Mouse (Mus musculus) liver, embryonic 15.5 days (tissue): ENCODE data around the gene Gm3448. TPM values are rescaled to one million over a fixed set of nuclear protein-coding genes. Genes with fewer than 3 reads are reported as not detected.
A peak's percentile ranks its signal among the peaks of the same experiment; 100 is the strongest.
"Not testable (repeated sequence)": the region's sequence is repeated elsewhere in the genome, so short reads cannot be mapped to it uniquely, and the experiment has no call there.

Experiments used
- ATAC-seq: fragments of 200-750 bp; cut with Nextera tagmentation; 2 replicates; pipeline ENCODE4 v1.8.0; 2017; ENCODE audit warnings: moderate number of reproducible peaks, mild to moderate bottlenecking, moderate library complexity; ENCODE audit not compliant: insufficient read depth
- H3K27ac ChIP-seq: fragments of 300-500 bp; sonication (generic); replicated peaks from 2 replicates; pipeline ENCODE4 v1.5.1; 2015; ENCODE audit warnings: mild to moderate bottlenecking, inconsistent platforms
- H3K27me3 ChIP-seq: fragments of 300-500 bp; sonication (generic); 2 replicates; pipeline ENCODE4 v1.6.1; 2015; ENCODE audit warnings: mild to moderate bottlenecking, inconsistent platforms
- H3K36me3 ChIP-seq: fragments of 300-500 bp; sonication (generic); replicated peaks from 2 replicates; pipeline ENCODE4 v1.6.1; 2015; ENCODE audit warnings: moderate library complexity, mild to moderate bottlenecking, inconsistent platforms
- H3K4me1 ChIP-seq: fragments of 300-500 bp; sonication (generic); replicated peaks from 2 replicates; pipeline ENCODE4 v1.6.1; 2015; ENCODE audit warnings: inconsistent platforms
- H3K4me2 ChIP-seq: fragments of 300-500 bp; sonication (generic); 2 replicates; pipeline ENCODE4 v1.6.1; 2015; ENCODE audit warnings: moderate library complexity, mild to moderate bottlenecking, inconsistent platforms
- H3K4me3 ChIP-seq: fragments of 300-500 bp; sonication (generic); replicated peaks from 2 replicates; pipeline ENCODE4 v1.5.1; 2015; ENCODE audit warnings: mild to moderate bottlenecking, inconsistent platforms
- H3K9ac ChIP-seq: fragments of 300-500 bp; sonication (generic); 2 replicates; pipeline ENCODE4 v1.6.1; 2015; ENCODE audit warnings: moderate library complexity, mild to moderate bottlenecking, inconsistent platforms
- H3K9me3 ChIP-seq: fragments of 300-500 bp; sonication (generic); replicated peaks from 2 replicates; pipeline ENCODE4 v1.6.1; 2016; ENCODE audit warnings: inconsistent platforms
- WGBS: fragments of 180-500 bp; shearing (Covaris S2); methylation state at CpG from one replicate; pipeline ENCODE4 v1.1.7; 2015; ENCODE audit warnings: mixed read lengths; ENCODE audit not compliant: insufficient replicate concordance; 5-methylcytosine and 5-hydroxymethylcytosine counted together
- polyA plus RNA-seq: library from polyadenylated mRNA; unstranded; fragments of >200 nt; fragmentation: Nextera tagmentation; extraction: Ambion mirVana; gene quantifications from 2 replicates; pipeline ENCODE4 v1.2.1, GENCODE M21; 2015

The Gm3448 gene
- polyA plus RNA-seq, 1 experiment from 2014 or later, result 1.8 TPM

- H3K9me3 ChIP-seq, H3K27me3 ChIP-seq: not testable (repeated sequence)
- ATAC-seq, result peak; percentile 80
Measured at GRCm38 (mm10) chr17:15031414-15031813, 9.9 kb downstream of the Gm3448 start.

DNA sequence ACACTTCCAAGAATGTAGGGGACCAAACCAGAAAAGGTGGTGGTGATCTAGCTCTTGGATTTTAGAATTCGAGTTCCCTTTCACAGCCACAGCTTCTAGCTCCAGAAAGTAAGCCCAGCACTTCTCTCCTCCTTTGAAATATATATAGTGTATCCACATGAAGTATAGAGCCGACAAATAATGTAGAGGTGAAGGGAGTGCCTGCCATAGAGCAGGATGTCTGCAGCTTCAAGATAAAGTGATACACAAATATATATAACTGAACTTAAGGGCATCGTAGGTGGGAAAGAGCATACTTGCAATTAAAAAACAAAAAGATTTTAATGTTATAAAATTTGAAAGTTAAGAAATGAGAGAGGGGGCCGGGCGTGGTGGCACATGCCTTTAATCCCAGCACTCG is 15.8 kb downstream of the Gm3448 start:
- WGBS, result no CpG with 5 or more reads among the region's 6 CpGs
- not testable (repeated sequence) for H3K36me3 ChIP-seq, H3K9me3 ChIP-seq, H3K27me3 ChIP-seq, H3K9ac ChIP-seq, H3K4me1 ChIP-seq, H3K4me2 ChIP-seq, H3K4me3 ChIP-seq, ATAC-seq, H3K27ac ChIP-seq

More at GRCm38 (mm10) chr17:15031414-15031813, 9.9 kb downstream of the Gm3448 start:
- H3K36me3 ChIP-seq, H3K4me3 ChIP-seq, H3K27ac ChIP-seq, H3K4me2 ChIP-seq, H3K4me1 ChIP-seq, H3K9ac ChIP-seq: not testable (repeated sequence)
- no CpG with 5 or more reads among the region's 4 CpGs for WGBS

DNA sequence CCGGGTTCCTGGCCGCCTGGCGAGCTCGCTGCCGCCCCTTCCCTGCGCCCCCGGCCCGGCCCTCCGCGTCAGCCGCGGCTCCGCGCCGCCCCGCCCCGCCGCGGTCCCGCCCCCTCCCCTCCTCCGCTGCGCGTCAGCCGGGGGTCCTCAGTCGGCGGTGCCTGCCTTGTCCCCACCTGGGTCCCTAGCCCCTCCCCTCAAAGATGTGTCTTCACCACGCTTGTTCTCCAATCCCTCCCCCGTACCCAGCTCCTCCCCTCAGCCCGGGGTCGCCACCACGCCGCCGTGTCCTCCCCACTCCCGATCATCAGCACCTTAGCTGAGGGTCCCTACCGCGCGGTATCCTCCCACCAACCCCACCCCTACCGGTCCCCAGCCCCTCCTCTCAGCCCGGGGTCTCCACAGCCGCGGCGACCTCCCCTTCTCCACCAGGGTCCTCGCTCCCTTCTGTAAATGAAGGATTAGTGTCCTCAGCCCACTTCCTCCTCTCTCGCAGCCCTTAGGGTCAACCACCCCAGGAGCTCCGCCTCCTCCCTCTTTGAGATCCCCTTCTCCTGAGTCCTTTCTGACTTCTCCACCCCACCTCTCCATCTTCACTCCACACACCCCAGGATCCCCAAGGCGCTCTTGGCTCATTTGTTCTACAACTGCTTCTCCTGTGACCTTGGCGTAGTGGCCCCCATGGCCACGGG is 16.7 kb downstream of the Gm3448 start:
- H3K36me3 ChIP-seq, H3K9ac ChIP-seq, H3K4me3 ChIP-seq, H3K4me2 ChIP-seq, H3K9me3 ChIP-seq, H3K4me1 ChIP-seq, H3K27me3 ChIP-seq, H3K27ac ChIP-seq: not testable (repeated sequence)
- WGBS, result no CpG with 5 or more reads among the region's 48 CpGs
- ATAC-seq, result peak; percentile 53

DNA sequence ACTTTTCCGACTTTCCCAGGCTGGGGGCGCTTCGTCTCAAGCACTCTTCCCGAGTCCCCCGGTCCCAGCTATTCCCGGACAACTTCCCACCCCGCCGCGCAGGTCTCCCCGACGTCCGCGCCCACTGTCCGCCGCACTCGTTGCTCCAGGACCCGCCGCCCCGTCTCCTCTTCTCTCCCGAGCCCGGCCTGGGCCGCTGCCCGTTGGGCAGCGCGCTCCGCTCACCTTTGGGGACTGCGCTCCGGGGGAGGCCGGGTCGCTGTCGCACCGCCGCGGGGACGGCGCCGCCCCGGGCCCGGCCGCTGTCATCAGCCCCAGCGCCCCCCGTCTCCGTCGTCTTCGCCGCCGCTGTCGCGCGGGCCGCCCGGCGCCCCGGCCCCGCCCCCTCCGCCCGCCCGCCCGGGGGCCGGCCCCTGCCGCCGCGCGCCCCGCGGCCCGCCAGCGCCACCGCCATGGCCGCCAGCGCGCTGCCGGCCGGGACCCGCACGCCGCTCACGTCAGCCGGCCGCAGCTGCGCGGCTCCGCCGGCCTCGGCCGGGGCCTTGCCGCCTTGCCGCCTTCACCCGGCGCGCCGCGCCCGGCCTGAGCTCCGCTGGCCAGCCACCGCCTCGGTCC is 17.4 kb downstream of the Gm3448 start:
- not testable (repeated sequence) for H3K9me3 ChIP-seq, H3K36me3 ChIP-seq, H3K4me3 ChIP-seq, H3K4me1 ChIP-seq, H3K9ac ChIP-seq, H3K27me3 ChIP-seq, H3K27ac ChIP-seq, H3K4me2 ChIP-seq
- no CpG with 5 or more reads among the region's 97 CpGs for WGBS
- peak; percentile 75 for ATAC-seq

- WGBS, result 85% methylated on average over 3 of the region's 3 CpGs
- H3K9ac ChIP-seq, H3K36me3 ChIP-seq, H3K27me3 ChIP-seq, ATAC-seq, H3K9me3 ChIP-seq, H3K4me3 ChIP-seq, H3K4me1 ChIP-seq: not testable (repeated sequence)
- Histone ChIP-seq H3K27ac (peak overlapping the region; percentile 74), H3K4me2 (peak overlapping the region; percentile 42)
Measured at GRCm38 (mm10) chr17:15021503-15022220, 19.7 kb downstream of the Gm3448 start.

DNA sequence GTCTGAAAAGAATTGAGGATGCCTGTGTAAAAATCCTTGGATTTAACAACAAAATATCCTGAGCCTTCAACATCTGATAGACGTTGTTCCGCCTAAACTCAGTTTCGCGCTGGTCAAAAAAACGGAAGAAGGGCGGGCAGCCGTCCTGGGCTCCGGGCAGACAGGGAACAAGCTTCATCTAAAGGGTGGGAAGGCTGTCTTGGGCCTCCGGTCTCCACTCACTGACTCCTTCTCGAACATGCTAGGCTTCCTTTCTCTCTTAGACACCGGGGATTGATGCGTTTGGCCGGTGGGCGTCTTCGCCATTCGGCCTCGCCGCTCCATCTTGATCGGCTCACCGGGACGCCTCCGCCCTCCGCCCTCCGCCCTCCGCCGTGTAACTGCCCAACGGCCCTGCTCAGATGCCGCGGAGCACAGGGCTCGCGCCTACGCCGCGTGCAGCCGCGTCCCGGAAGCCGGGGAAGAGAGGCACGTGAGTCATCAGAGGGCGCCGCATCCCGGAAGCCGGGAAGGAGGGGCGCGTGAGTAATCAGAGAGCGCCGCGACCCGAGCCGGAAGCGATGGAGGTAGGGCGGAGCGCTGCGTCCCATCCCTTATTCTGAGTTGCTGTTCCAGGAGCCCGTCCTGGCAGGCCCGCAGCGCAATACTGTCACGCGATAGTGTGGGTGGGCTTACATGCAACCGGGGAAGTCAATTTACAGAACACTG is 31.5 kb downstream of the Gm3448 start, which contains the start of gene Gm3435:
Gene Gm3435, plus strand, starts transcription at position 471 of the 708 bp plus-strand sequence.
- H3K27me3 ChIP-seq, H3K4me3 ChIP-seq, H3K4me2 ChIP-seq, H3K4me1 ChIP-seq, H3K36me3 ChIP-seq, H3K9ac ChIP-seq, H3K9me3 ChIP-seq, H3K27ac ChIP-seq: not testable (repeated sequence)
- no CpG with 5 or more reads among the region's 60 CpGs for WGBS
- ATAC-seq, result peak; percentile 96

DNA sequence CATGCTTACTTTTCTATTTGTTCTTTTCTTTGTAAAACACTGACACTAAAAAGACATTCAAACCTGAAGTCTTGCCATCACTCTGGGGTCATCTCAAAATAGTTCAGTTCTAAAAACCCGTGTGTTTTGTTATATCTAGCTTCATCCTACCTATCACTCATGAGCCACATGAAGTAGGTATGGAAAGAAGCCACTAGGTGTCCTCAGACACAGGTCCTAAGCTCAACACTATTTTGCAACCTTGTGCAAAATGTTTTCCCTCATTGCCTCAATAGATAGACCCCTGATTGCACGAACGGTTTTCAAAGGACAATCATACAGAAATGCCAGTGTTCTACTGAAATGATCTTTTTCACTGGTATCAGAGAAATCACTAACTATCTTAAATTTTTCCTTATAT is 32.2 kb downstream of the Gm3448 start:
- ATAC-seq, result 0 out of 2 replicates have a peak, but pooled peaks have one; percentile 11
- not testable (repeated sequence) for H3K27ac ChIP-seq, H3K4me1 ChIP-seq, H3K9ac ChIP-seq, H3K36me3 ChIP-seq, H3K4me2 ChIP-seq, H3K27me3 ChIP-seq, H3K4me3 ChIP-seq, H3K9me3 ChIP-seq
- WGBS, result no CpG with 5 or more reads among the region's 3 CpGs

- ATAC-seq, result peak; percentile 76
Measured at GRCm38 (mm10) chr17:15000047-15000446, 41.3 kb downstream of the Gm3448 start.

GRCm38 (mm10) chr17:14994140-14994539 is 47.2 kb downstream of the Gm3448 start:
- H3K9ac ChIP-seq, H3K27me3 ChIP-seq, ATAC-seq, H3K9me3 ChIP-seq, H3K4me3 ChIP-seq, H3K4me1 ChIP-seq, H3K36me3 ChIP-seq, H3K4me2 ChIP-seq, H3K27ac ChIP-seq: not testable (repeated sequence)
- no CpG with 5 or more reads among the region's 5 CpGs for WGBS

More at GRCm38 (mm10) chr17:15000047-15000446, 41.3 kb downstream of the Gm3448 start:
- not testable (repeated sequence) for H3K4me3 ChIP-seq, H3K4me2 ChIP-seq, H3K9me3 ChIP-seq, H3K27me3 ChIP-seq, H3K36me3 ChIP-seq, H3K9ac ChIP-seq, H3K27ac ChIP-seq, H3K4me1 ChIP-seq
- no CpG with 5 or more reads among the region's 4 CpGs for WGBS

DNA sequence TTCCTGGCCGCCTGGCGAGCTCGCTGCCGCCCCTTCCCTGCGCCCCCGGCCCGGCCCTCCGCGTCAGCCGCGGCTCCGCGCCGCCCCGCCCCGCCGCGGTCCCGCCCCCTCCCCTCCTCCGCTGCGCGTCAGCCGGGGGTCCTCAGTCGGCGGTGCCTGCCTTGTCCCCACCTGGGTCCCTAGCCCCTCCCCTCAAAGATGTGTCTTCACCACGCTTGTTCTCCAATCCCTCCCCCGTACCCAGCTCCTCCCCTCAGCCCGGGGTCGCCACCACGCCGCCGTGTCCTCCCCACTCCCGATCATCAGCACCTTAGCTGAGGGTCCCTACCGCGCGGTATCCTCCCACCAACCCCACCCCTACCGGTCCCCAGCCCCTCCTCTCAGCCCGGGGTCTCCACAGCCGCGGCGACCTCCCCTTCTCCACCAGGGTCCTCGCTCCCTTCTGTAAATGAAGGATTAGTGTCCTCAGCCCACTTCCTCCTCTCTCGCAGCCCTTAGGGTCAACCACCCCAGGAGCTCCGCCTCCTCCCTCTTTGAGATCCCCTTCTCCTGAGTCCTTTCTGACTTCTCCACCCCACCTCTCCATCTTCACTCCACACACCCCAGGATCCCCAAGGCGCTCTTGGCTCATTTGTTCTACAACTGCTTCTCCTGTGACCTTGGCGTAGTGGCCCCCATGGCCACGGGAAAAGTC is 48.1 kb downstream of the Gm3448 start:
- WGBS, result no CpG with 5 or more reads among the region's 47 CpGs
- not testable (repeated sequence) for H3K27ac ChIP-seq, H3K36me3 ChIP-seq, H3K9ac ChIP-seq, H3K4me1 ChIP-seq, H3K4me2 ChIP-seq, H3K4me3 ChIP-seq, H3K27me3 ChIP-seq, H3K9me3 ChIP-seq
- ATAC-seq, result peak; percentile 58
